Comparison of ENCODE assay signal across 8 mouse cellular contexts in the genomic region with DNA sequence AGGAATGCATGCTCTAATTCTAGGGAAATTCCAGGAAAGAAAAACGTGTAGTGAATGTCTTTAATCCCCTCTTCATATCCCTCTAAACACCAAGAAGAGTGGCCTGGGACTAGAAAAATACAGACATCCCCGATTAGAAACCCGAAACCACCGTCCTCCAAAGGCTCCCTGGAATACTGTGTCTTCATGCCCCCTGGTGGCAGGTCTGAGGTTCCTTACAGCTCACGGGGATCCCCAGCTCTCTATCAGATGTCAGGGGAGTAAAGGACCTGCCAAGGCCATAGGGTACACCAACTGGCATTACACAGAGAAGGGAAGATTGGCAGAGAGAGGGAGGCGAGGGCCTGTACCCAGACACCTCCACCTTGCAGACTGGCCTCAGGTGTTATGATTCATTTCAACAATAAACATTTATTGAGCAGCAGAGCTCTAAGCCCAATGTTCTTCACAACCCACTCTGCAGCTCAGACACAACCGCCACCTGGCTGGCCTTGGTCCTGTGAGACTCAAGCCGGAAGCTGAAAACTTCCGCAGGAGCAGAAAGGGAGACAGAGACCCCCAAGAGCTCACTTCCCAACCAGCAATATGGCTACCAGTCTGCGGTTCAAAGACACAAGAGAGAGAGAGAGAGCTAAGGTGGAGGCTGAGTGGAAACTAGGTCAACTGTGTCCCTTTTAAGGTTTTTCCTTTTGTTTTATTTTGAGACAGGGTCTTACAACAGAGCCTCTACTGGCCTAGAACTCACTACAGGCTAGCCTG. TPM values are rescaled to one million over a fixed set of nuclear protein-coding genes. Genes with fewer than 3 reads are reported as not detected.
DNase-seq lines count a peak whose midpoint lies in the region; ATAC-seq and TF ChIP-seq lines count a peak whose summit lies in the region.
"Had no signal": no experiment of that assay in that cellular context is flagged by ENCODE, and none has a peak within 500 bp of the region (broad histone marks: within the 10 kb centered on the region; RNA-seq: fewer than 3 reads in every experiment).

No protein-coding gene starts in this region.

- 37% methylated on average over 10 of the region's 10 CpGs for WGBS in embryonic facial prominence, embryonic 13.5 days
- 38% methylated on average over 10 of the region's 10 CpGs for WGBS in limb, embryonic 12.5 days

- no peak overlapping the region for H3K27ac ChIP-seq in testis, adult 2 months (ENCODE audit: control insufficient read depth, insufficient read depth, low read depth, low read length)
- 0 out of 2 replicates have a peak overlapping the region, but pooled peaks have one; percentile 8 for H3K27ac ChIP-seq in embryonic facial prominence, embryonic 13.5 days
- H3K27ac ChIP-seq in limb, embryonic 12.5 days = peak overlapping the region; percentile 29
- H3K27ac ChIP-seq: heart, embryonic 13.5 days had no signal

- no peaks in the 10 kb centered on the region for H3K36me3 ChIP-seq in testis, adult 2 months (ENCODE audit: control insufficient read depth, insufficient read depth, low read length)
- H3K36me3 ChIP-seq in embryonic facial prominence, embryonic 13.5 days = peaks cover 29% of the 10 kb centered on the region
- H3K36me3 ChIP-seq in limb, embryonic 12.5 days = peaks cover 48% of the 10 kb centered on the region

- peak; percentile 19; the same call in 1 of the 2 replicates for TF ChIP-seq CTCF in testis, adult 2 months (IDR thresholded peaks at IDR 0.05; ENCODE audit: control insufficient read depth, insufficient read depth, insufficient replicate concordance, low read depth, low read length)

- no peak for DNase-seq in testis, postnatal 14 days (ENCODE audit: low spot score)
- peak; percentile 82 for DNase-seq in adrenal gland, postnatal 10 days
- DNase-seq in heart, postnatal 36 days = peak; percentile 78 to 80
- DNase-seq in right cerebral cortex, postnatal 14 days = peak; percentile 76

- intact Hi-C loops in heart, postnatal 36 days (cut with DNase I) = loop anchor here (1.0 kb wide), 1 partner anchor 46 kb away; no protein-coding TSS in a partner anchor

- H3K4me3 ChIP-seq in testis, adult 2 months (ENCODE audit: control insufficient read depth, low read depth, low read length) = no peak overlapping the region
- H3K4me3 ChIP-seq in embryonic facial prominence, embryonic 13.5 days = no peak overlapping the region
- H3K4me3 ChIP-seq in limb, embryonic 12.5 days (replicated peaks) = no peak overlapping the region
- H3K4me3 ChIP-seq: heart, embryonic 13.5 days had no signal

- ATAC-seq in embryonic facial prominence, embryonic 13.5 days (ENCODE audit: insufficient number of reproducible peaks, insufficient read depth, low FRiP score, low TSS enrichment, low read depth) = no peak
- ATAC-seq in limb, embryonic 12.5 days (ENCODE audit: insufficient number of reproducible peaks, insufficient read depth, low FRiP score, low TSS enrichment, low read depth) = no peak

- H3K9ac ChIP-seq in embryonic facial prominence, embryonic 13.5 days = no peak overlapping the region
- no peak overlapping the region for H3K9ac ChIP-seq in limb, embryonic 12.5 days (replicated peaks)
- H3K9ac ChIP-seq: heart, embryonic 13.5 days had no signal

- no peaks in the 10 kb centered on the region; the same call in 1 of the 2 replicates for H3K4me1 ChIP-seq in testis, adult 2 months (ENCODE audit: control insufficient read depth, insufficient read depth, low read length)
- peaks cover 33% of the 10 kb centered on the region for H3K4me1 ChIP-seq in embryonic facial prominence, embryonic 13.5 days
- H3K4me1 ChIP-seq in limb, embryonic 12.5 days (replicated peaks) = peaks cover 30% of the 10 kb centered on the region

- no peaks in the 10 kb centered on the region for H3K27me3 ChIP-seq in testis, adult 2 months (ENCODE audit: control insufficient read depth, insufficient read depth, low read length)
- no peaks in the 10 kb centered on the region for H3K27me3 ChIP-seq in embryonic facial prominence, embryonic 13.5 days
- H3K27me3 ChIP-seq in limb, embryonic 12.5 days = no peaks in the 10 kb centered on the region
- H3K27me3 ChIP-seq: heart, embryonic 13.5 days had no signal

- H3K4me2 ChIP-seq in embryonic facial prominence, embryonic 13.5 days = no peak overlapping the region
- H3K4me2 ChIP-seq in limb, embryonic 12.5 days = no peak overlapping the region
- H3K4me2 ChIP-seq: heart, embryonic 13.5 days had no signal

- TF ChIP-seq POLR2A in testis, adult 2 months (IDR thresholded peaks at IDR 0.05; ENCODE audit: control insufficient read depth, low read depth, low read length) = no peak

- no peaks in the 10 kb centered on the region for H3K9me3 ChIP-seq in embryonic facial prominence, embryonic 13.5 days
- no peaks in the 10 kb centered on the region for H3K9me3 ChIP-seq in limb, embryonic 12.5 days
- H3K9me3 ChIP-seq: heart, embryonic 13.5 days had no signal

RNA-seq across cellular contexts. Expression of gene P3h4, which starts 6.4 kb away (rescaled TPM):
- 8.5 and 9.0 TPM in 2 replicates for polyA plus RNA-seq in testis, adult 2 months (2012; rRNA removed)
- 10 to 100 TPM; 29.4 to 30.1 TPM for total RNA-seq in adrenal gland, postnatal 10 days (2021)
- polyA plus RNA-seq in embryonic facial prominence, embryonic 13.5 days (2015; fragmentation: Nextera tagmentation; extraction: Ambion mirVana) = 52.2 and 57.2 TPM in 2 replicates
- 10 to 100 TPM; 16.3 to 18.2 TPM for total RNA-seq in heart, postnatal 36 days (2021)
- polyA plus RNA-seq in limb, embryonic 12.5 days (2016; fragmentation: Nextera tagmentation; extraction: Ambion mirVana) = 54.3 and 58.3 TPM in 2 replicates

RNA-seq across cellular contexts. Expression of gene Fkbp10, which starts 7.2 kb away (rescaled TPM):
- 6.6 and 7.7 TPM in 2 replicates for polyA plus RNA-seq in testis, adult 2 months (2012; rRNA removed)
- 10 to 100 TPM; 46.5 to 49.1 TPM for total RNA-seq in adrenal gland, postnatal 10 days (2021)
- polyA plus RNA-seq in embryonic facial prominence, embryonic 13.5 days (2015; fragmentation: Nextera tagmentation; extraction: Ambion mirVana) = 125 and 134 TPM in 2 replicates
- 10 to 100 TPM; 12.9 to 13.4 TPM for total RNA-seq in heart, postnatal 36 days (2021)
- polyA plus RNA-seq in limb, embryonic 12.5 days (2016; fragmentation: Nextera tagmentation; extraction: Ambion mirVana) = 101 and 118 TPM in 2 replicates

RNA-seq across cellular contexts. Expression of gene Jup, which starts 10.7 kb away (rescaled TPM):
- polyA plus RNA-seq in testis, adult 2 months (2012; rRNA removed) = 103 TPM in 2 replicates
- total RNA-seq in adrenal gland, postnatal 10 days (2021) = 10 to 100 TPM; 89.6 to 99.0 TPM
- polyA plus RNA-seq in embryonic facial prominence, embryonic 13.5 days (2015; fragmentation: Nextera tagmentation; extraction: Ambion mirVana) = 104 TPM in 2 replicates
- 100 to 1,000 TPM; 252 to 272 TPM for total RNA-seq in heart, postnatal 36 days (2021)
- 44.1 and 49.3 TPM in 2 replicates for polyA plus RNA-seq in limb, embryonic 12.5 days (2016; fragmentation: Nextera tagmentation; extraction: Ambion mirVana)

RNA-seq across cellular contexts. Expression of gene Nt5c3b, which starts 33.4 kb away (rescaled TPM):
- 145 and 152 TPM in 2 replicates for polyA plus RNA-seq in testis, adult 2 months (2012; rRNA removed)
- 10 to 100 TPM; 42.6 to 54.8 TPM for total RNA-seq in adrenal gland, postnatal 10 days (2021)
- polyA plus RNA-seq in embryonic facial prominence, embryonic 13.5 days (2015; fragmentation: Nextera tagmentation; extraction: Ambion mirVana) = 158 and 167 TPM in 2 replicates
- 10 to 100 TPM; 29.7 to 29.8 TPM for total RNA-seq in heart, postnatal 36 days (2021)
- polyA plus RNA-seq in limb, embryonic 12.5 days (2016; fragmentation: Nextera tagmentation; extraction: Ambion mirVana) = 173 and 183 TPM in 2 replicates

RNA-seq across cellular contexts. Expression of gene Klhl10, which starts 33.5 kb away (rescaled TPM):
- polyA plus RNA-seq in testis, adult 2 months (2012; rRNA removed) = 422 and 444 TPM in 2 replicates
- total RNA-seq in adrenal gland, postnatal 10 days (2021) = 1 to 10 TPM in 1 of 2 experiments, under 1 TPM in 1; 0.81 to 2.1 TPM
- polyA plus RNA-seq in embryonic facial prominence, embryonic 13.5 days (2015; fragmentation: Nextera tagmentation; extraction: Ambion mirVana) = 1.1 and 1.7 TPM in 2 replicates
- under 1 TPM; 0.86 to 0.92 TPM for total RNA-seq in heart, postnatal 36 days (2021)
- 1.0 and 1.1 TPM in 2 replicates for polyA plus RNA-seq in limb, embryonic 12.5 days (2016; fragmentation: Nextera tagmentation; extraction: Ambion mirVana)

Comparison
In these comparisons a context has a peak if more than half of its experiments do, and no peak if none do; other contexts are left out.
1. RNA of gene Fkbp10, which starts 7.2 kb away (polyA plus RNA-seq): 125 to 134 TPM in embryonic facial prominence, embryonic 13.5 days and 101 to 118 TPM in limb, embryonic 12.5 days; 6.6 to 7.7 TPM in testis, adult 2 months; every median in the first group is over 10 times any median in the second.